Mouse (Mus musculus) midbrain, embryonic 12.5 days (tissue): ENCODE data around the gene Dnajc10. TPM values are rescaled to one million over a fixed set of nuclear protein-coding genes. Genes with fewer than 3 reads are reported as not detected.
A peak's percentile ranks its signal among the peaks of the same experiment; 100 is the strongest.

Experiments used
- ATAC-seq: fragments of 200-750 bp; cut with Nextera tagmentation; 2 replicates; pipeline ENCODE4 v1.8.0; 2017; ENCODE audit warnings: low read depth, moderate TSS enrichment, moderate library complexity; ENCODE audit not compliant: low FRiP score
- H3K27ac ChIP-seq: fragments of 300-500 bp; sonication (generic); replicated peaks from 2 replicates; pipeline ENCODE4 v1.5.1; 2016; ENCODE audit warnings: mild to moderate bottlenecking
- H3K27me3 ChIP-seq: fragments of 300-500 bp; sonication (generic); 2 replicates; pipeline ENCODE4 v1.6.1; 2016; ENCODE audit warnings: mild to moderate bottlenecking
- H3K36me3 ChIP-seq: fragments of 300-500 bp; sonication (generic); 2 replicates; pipeline ENCODE4 v1.6.1; 2016
- H3K4me1 ChIP-seq: fragments of 300-500 bp; sonication (generic); 2 replicates; pipeline ENCODE4 v1.6.1; 2016
- H3K4me2 ChIP-seq: fragments of 300-500 bp; sonication (generic); replicated peaks from 2 replicates; pipeline ENCODE4 v1.6.1; 2016; ENCODE audit warnings: mild to moderate bottlenecking, moderate library complexity
- H3K4me3 ChIP-seq: fragments of 300-500 bp; sonication (generic); 2 replicates; pipeline ENCODE4 v1.5.1; 2016; ENCODE audit warnings: mild to moderate bottlenecking
- H3K9ac ChIP-seq: fragments of 300-500 bp; sonication (generic); replicated peaks from 2 replicates; pipeline ENCODE4 v1.6.1; 2016; ENCODE audit warnings: mild to moderate bottlenecking, moderate library complexity
- H3K9me3 ChIP-seq: fragments of 300-500 bp; sonication (generic); 2 replicates; pipeline ENCODE4 v1.6.1; 2016; ENCODE audit warnings: mild to moderate bottlenecking
- WGBS: fragments of 180-500 bp; shearing (Covaris S2); methylation state at CpG from one replicate; pipeline ENCODE4 v1.1.7; 2016; 5-methylcytosine and 5-hydroxymethylcytosine counted together
- polyA plus RNA-seq: library from polyadenylated mRNA; unstranded; fragments of >200 nt; fragmentation: Nextera tagmentation; extraction: Ambion mirVana; gene quantifications from 2 replicates; pipeline ENCODE4 v1.2.1, GENCODE M21; 2016

Dnajc10 gene
- polyA plus RNA-seq = 89.7 and 90.8 TPM in 2 replicates

DNA sequence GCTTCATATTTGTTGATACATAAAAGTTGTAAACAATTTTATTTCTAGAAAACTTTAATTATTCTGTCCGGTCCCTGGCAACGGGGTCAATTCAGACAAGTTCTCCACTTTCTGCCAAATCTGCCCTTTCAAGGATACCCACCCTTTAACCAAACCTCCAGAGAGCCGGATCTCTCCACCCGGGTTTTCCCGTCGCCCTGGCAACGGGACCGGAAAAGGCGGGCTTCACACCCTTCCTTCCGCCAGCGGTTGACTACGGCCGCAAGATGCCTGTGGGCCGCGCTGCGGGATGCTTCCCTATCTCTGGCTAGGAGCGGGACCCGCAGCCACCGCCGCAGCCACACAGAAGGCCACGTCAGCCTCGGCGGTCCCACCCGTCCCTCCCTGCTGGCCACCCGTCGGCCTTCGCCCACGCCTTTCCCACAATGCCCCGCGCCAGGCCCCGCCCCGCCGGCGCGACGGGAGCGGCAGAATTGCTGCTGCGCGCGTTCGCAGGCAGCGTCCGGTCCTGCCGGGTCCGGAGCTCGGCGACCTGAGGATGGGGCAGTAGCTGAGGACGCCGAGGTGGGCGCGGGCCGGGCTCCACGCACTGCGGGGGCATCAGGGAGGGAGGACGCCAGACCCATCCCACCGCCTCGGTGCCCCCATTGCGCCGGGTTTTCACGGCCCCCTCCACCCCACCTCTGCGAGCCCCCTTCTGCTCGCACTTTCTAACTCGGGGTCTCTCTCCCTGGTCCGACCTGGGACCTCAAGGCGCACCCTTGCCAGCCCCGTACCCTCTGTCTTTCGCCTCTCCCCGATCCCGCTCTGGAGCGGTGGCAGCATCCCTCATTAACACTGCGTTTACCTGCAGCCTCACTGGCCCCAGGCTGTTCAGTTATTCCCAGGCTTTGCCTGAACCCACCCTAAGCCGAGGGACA lies at the start of gene Dnajc10:
Gene Dnajc10 (plus strand): TSS at position 225 of the 920 bp plus-strand sequence.
- WGBS = under 1% methylated on average over 72 of the region's 72 CpGs
- peak within 1 kb of the TSS; percentile 92 for H3K9ac ChIP-seq
- peak within 1 kb of the TSS; percentile 97 for H3K27ac ChIP-seq
- peak within 1 kb of the TSS; percentile 67 for H3K4me2 ChIP-seq
- ATAC-seq = peak; percentile 98
- H3K27me3 ChIP-seq = no peaks in the 10 kb centered on the region
- H3K4me3 ChIP-seq = peak within 1 kb of the TSS; percentile 90
- H3K9me3 ChIP-seq = no peaks in the 10 kb centered on the region
- H3K36me3 ChIP-seq = peaks cover 8% of the 10 kb centered on the region; the same call in 1 of the 2 replicates
- H3K4me1 ChIP-seq = peaks cover 16% of the 10 kb centered on the region

DNA sequence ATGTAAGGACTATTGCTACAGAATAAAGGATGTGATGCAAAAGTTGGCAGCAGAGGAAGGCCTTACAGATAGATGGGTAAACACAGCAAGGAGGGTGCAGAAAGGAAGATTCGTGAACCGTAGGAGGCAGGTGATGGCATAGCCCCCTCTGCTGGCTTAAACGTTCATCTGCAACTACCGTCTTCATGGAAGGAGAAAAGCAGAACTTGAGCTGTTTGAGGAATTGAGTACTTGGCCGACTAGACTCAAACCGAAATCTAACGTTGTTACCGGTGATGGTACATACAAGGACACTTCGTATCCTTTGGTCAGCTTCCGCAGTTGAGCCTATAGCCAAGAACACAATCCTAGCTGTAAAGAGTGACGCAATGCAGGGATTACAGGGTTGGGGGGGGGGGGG lies 48.4 kb upstream of the Dnajc10 start:
- H3K9ac ChIP-seq = no peak overlapping the region
- peak overlapping the region; percentile 26; the same call in 1 of the 2 replicates for H3K4me2 ChIP-seq
- WGBS = 21% methylated on average over 11 of the region's 11 CpGs
- H3K4me1 ChIP-seq = 0 out of 2 replicates have a peak, but pooled peaks cover 2% of the 10 kb centered on the region
- no peaks in the 10 kb centered on the region for H3K9me3 ChIP-seq
- H3K4me3 ChIP-seq = no peak overlapping the region
- no peaks in the 10 kb centered on the region for H3K27me3 ChIP-seq
- no peaks in the 10 kb centered on the region for H3K36me3 ChIP-seq
- H3K27ac ChIP-seq = no peak overlapping the region
- ATAC-seq = peak; percentile 56; the same call in 1 of the 2 replicates

DNA sequence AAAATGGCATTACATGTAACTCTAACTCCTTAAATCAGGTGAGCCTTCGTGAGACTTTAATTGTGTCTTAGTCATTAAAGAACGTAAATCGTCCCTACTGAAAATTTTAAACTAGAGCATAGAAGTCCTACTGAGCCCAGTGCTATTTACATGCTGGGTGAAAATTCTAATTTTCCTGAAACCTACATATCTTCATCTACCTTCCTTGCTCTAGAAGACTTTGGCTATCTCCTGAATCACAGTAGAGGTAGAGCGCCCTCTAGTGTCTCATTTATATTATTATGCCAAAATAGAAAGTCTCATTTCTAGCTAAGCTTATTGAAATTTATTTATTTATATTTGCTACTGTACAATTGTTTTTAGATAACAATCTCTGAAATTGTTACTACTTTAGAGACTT lies 47.2 kb upstream of the Dnajc10 start:
- Histone ChIP-seq H3K27me3 (no peaks in the 10 kb centered on the region), H3K27ac (no peak overlapping the region)
- WGBS = 53% methylated on average over 4 of the region's 4 CpGs

GRCm38 (mm10) chr2:80271431-80271830 lies 43.8 kb upstream of the Dnajc10 start:
- H3K27ac ChIP-seq = no peak overlapping the region
- H3K9ac ChIP-seq = no peak overlapping the region
- no peaks in the 10 kb centered on the region for H3K36me3 ChIP-seq
- 84% methylated on average over 1 of the region's 1 CpGs for WGBS
- no peak overlapping the region for H3K4me2 ChIP-seq
- no peaks in the 10 kb centered on the region for H3K27me3 ChIP-seq
- H3K9me3 ChIP-seq = no peaks in the 10 kb centered on the region
- H3K4me1 ChIP-seq = 0 out of 2 replicates have a peak, but pooled peaks cover 2% of the 10 kb centered on the region
- H3K4me3 ChIP-seq = no peak overlapping the region
- no peak for ATAC-seq

More for the DNA sequence above, 47.2 kb upstream of the Dnajc10 start:
- Histone ChIP-seq H3K36me3 (no peaks in the 10 kb centered on the region), H3K9me3 (no peaks in the 10 kb centered on the region), H3K9ac (no peak overlapping the region), H3K4me2 (no peak overlapping the region), H3K4me1 (0 out of 2 replicates have a peak, but pooled peaks cover 2% of the 10 kb centered on the region), H3K4me3 (no peak overlapping the region)
- 0 out of 2 replicates have a peak, but pooled peaks have one; percentile 19 for ATAC-seq

GRCm38 (mm10) chr2:80273038-80273437 lies 42.2 kb upstream of the Dnajc10 start:
- Histone ChIP-seq H3K4me2 (no peak overlapping the region), H3K36me3 (no peaks in the 10 kb centered on the region), H3K9ac (no peak overlapping the region), H3K27ac (no peak overlapping the region), H3K27me3 (no peaks in the 10 kb centered on the region), H3K4me1 (no peaks in the 10 kb centered on the region), H3K4me3 (no peak overlapping the region), H3K9me3 (no peaks in the 10 kb centered on the region)
- no peak for ATAC-seq
- WGBS = 92% methylated on average over 3 of the region's 3 CpGs

GRCm38 (mm10) chr2:80273763-80274162 lies 41.5 kb upstream of the Dnajc10 start:
- Histone ChIP-seq H3K4me1 (no peaks in the 10 kb centered on the region), H3K27me3 (no peaks in the 10 kb centered on the region), H3K9ac (no peak overlapping the region), H3K9me3 (no peaks in the 10 kb centered on the region), H3K4me2 (no peak overlapping the region), H3K36me3 (no peaks in the 10 kb centered on the region), H3K27ac (no peak overlapping the region), H3K4me3 (no peak overlapping the region)
- no peak for ATAC-seq
- 83% methylated on average over 4 of the region's 4 CpGs for WGBS

GRCm38 (mm10) chr2:80275136-80275535 lies 40.1 kb upstream of the Dnajc10 start:
- 0 out of 2 replicates have a peak, but pooled peaks have one; percentile 39 for ATAC-seq
- H3K9me3 ChIP-seq = no peaks in the 10 kb centered on the region

GRCm38 (mm10) chr2:80282214-80282613 lies 33.1 kb upstream of the Dnajc10 start:
- WGBS = 85% methylated on average over 2 of the region's 2 CpGs
- Histone ChIP-seq H3K27ac (no peak overlapping the region), H3K27me3 (no peaks in the 10 kb centered on the region), H3K36me3 (no peaks in the 10 kb centered on the region), H3K9ac (no peak overlapping the region), H3K9me3 (no peaks in the 10 kb centered on the region), H3K4me3 (no peak overlapping the region), H3K4me1 (no peaks in the 10 kb centered on the region), H3K4me2 (no peak overlapping the region)
- no peak for ATAC-seq

More at GRCm38 (mm10) chr2:80275136-80275535, 40.1 kb upstream of the Dnajc10 start:
- no peaks in the 10 kb centered on the region for H3K4me1 ChIP-seq
- H3K27ac ChIP-seq = no peak overlapping the region
- WGBS = 48% methylated on average over 2 of the region's 2 CpGs
- H3K4me2 ChIP-seq = no peak overlapping the region
- no peak overlapping the region for H3K4me3 ChIP-seq
- H3K27me3 ChIP-seq = no peaks in the 10 kb centered on the region
- H3K36me3 ChIP-seq = no peaks in the 10 kb centered on the region
- H3K9ac ChIP-seq = no peak overlapping the region

- no peak overlapping the region for H3K4me3 ChIP-seq
- H3K4me2 ChIP-seq = no peak overlapping the region
- no peak overlapping the region for H3K27ac ChIP-seq
- no peak overlapping the region for H3K9ac ChIP-seq
- H3K9me3 ChIP-seq = no peaks in the 10 kb centered on the region
- 88% methylated on average over 4 of the region's 4 CpGs for WGBS
- no peaks in the 10 kb centered on the region for H3K36me3 ChIP-seq
- ATAC-seq = no peak
- no peaks in the 10 kb centered on the region for H3K27me3 ChIP-seq
- H3K4me1 ChIP-seq = no peaks in the 10 kb centered on the region
These were observed 28.9 kb upstream of the Dnajc10 start for GRCm38 (mm10) chr2:80286397-80286796.

- ATAC-seq = no peak
- no peaks in the 10 kb centered on the region for H3K4me1 ChIP-seq
- H3K9me3 ChIP-seq = no peaks in the 10 kb centered on the region
- H3K27me3 ChIP-seq = no peaks in the 10 kb centered on the region
- no peak within 1 kb of the TSS for H3K27ac ChIP-seq
- no peak within 1 kb of the TSS for H3K9ac ChIP-seq
- no peak within 1 kb of the TSS for H3K4me3 ChIP-seq
- no peaks in the 10 kb centered on the region for H3K36me3 ChIP-seq
- H3K4me2 ChIP-seq = no peak within 1 kb of the TSS
- WGBS = 86% methylated on average over 8 of the region's 8 CpGs
These were observed 23.1 kb upstream of the Dnajc10 start, which contains the start of gene Prdx6b for GRCm38 (mm10) chr2:80292172-80292571. Gene Prdx6b (plus strand): TSS chr2:80292472.

DNA sequence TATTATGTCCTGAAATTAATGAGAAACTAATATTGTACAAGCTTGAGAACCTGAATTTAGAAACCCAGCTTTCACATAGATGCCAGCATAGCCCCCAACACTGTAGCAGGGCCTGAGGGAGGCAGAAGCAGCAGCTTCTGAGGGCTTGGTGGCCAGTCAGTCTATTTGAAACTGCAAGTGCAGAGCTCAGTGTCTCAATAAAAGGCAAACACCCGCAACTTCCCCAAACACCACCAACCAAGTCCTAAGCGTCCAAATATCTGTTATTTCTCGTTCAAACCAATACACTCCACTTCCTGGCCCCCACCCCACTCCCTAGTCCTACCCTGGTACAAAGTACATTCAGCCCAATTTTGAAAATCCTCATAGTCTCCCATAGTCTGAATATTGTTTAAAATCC lies 16.9 kb upstream of the Dnajc10 start:
- 75% methylated on average over 3 of the region's 3 CpGs for WGBS

GRCm38 (mm10) chr2:80300806-80301205 lies 14.5 kb upstream of the Dnajc10 start:
- no peak overlapping the region for H3K4me3 ChIP-seq
- no peak overlapping the region for H3K9ac ChIP-seq
- H3K4me1 ChIP-seq = no peaks in the 10 kb centered on the region
- WGBS = 89% methylated on average over 4 of the region's 4 CpGs
- no peak for ATAC-seq
- H3K36me3 ChIP-seq = no peaks in the 10 kb centered on the region
- no peak overlapping the region for H3K4me2 ChIP-seq
- H3K27ac ChIP-seq = no peak overlapping the region
- no peaks in the 10 kb centered on the region for H3K27me3 ChIP-seq
- no peaks in the 10 kb centered on the region for H3K9me3 ChIP-seq

More for the DNA sequence above, 16.9 kb upstream of the Dnajc10 start:
- ATAC-seq = no peak
- no peaks in the 10 kb centered on the region for H3K36me3 ChIP-seq
- H3K27ac ChIP-seq = no peak overlapping the region
- no peaks in the 10 kb centered on the region for H3K27me3 ChIP-seq
- H3K4me3 ChIP-seq = no peak overlapping the region
- no peak overlapping the region for H3K4me2 ChIP-seq
- no peak overlapping the region for H3K9ac ChIP-seq
- no peaks in the 10 kb centered on the region for H3K9me3 ChIP-seq
- no peaks in the 10 kb centered on the region for H3K4me1 ChIP-seq
